Mouse (Mus musculus): ENCODE measurements at regions not wholly inside any gene's neighbourhood (a gene's known extent, or its start where the extent isn't known, plus 50 kb on each side); places are given as distances from the start of the nearest gene placed in this dataset.

DNA sequence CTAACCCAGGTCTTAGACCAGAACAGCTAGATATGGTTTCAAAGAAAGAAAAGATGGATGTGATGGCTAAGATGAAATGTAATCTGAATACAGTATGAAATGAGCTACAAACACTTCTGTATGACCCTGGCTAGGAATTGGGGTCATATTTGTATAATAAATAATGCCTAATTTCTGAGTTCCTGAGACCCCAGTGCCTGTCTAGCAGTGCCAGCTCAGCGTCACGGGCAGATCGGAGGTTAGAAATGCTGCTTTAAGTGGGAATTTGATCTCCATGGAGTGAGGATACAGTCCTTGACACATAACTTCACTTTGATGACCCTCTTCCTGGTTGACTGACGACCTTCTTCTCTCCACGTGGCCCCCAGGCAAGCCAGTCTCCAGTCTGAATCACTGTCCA is 105.7 kb upstream of the Daam1 start:
- no peaks in the 10 kb centered on the region for H3K36me3 ChIP-seq
- no peaks in the 10 kb centered on the region for H3K9me3 ChIP-seq (replicated peaks)
- no peak overlapping the region for H3K4me2 ChIP-seq
- H3K4me3 ChIP-seq = no peak overlapping the region
- WGBS (ENCODE audit: insufficient replicate concordance) = 55% methylated on average over 5 of the region's 5 CpGs
- no peaks in the 10 kb centered on the region for H3K27me3 ChIP-seq (replicated peaks)
- no peak for ATAC-seq
- no peak overlapping the region for H3K27ac ChIP-seq
- no peaks in the 10 kb centered on the region for H3K4me1 ChIP-seq
- H3K9ac ChIP-seq = no peak overlapping the region

DNA sequence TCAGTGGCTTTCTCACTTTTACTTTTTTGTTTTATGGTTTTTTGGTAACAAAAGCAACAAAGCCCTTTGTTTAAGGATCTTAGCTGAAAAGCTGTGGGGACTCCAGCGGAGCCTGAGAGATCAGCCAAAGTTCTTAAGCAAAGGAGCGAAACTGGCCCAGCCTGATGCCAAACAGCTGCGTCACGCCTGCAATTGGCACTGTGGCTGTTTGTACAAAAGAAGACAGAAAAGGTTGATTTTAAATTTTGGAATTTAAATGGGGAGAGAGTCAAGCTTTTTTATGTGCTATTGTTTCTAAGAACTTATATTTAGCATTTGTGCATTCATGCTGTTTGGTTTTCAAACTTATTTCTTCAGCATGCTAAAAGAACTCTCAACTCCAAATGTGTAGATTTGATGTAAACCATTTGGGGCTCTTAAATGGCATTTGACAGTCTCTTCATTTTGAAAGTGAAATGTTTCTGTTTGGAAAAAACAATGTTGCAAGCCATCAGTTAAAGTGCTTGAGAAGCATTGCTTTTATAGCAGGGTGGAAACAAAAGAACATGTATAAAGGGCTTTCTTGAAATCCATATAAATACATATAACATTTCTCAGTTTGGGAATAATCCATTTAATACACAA is 105.1 kb upstream of the Daam1 start:
- ATAC-seq = no peak
- H3K4me3 ChIP-seq = no peak overlapping the region
- no peak overlapping the region for H3K9ac ChIP-seq
- H3K27me3 ChIP-seq (replicated peaks) = no peaks in the 10 kb centered on the region
- WGBS (ENCODE audit: insufficient replicate concordance) = 67% methylated on average over 4 of the region's 4 CpGs
- no peak overlapping the region for H3K4me2 ChIP-seq
- H3K9me3 ChIP-seq (replicated peaks) = no peaks in the 10 kb centered on the region
- no peaks in the 10 kb centered on the region for H3K36me3 ChIP-seq
- H3K27ac ChIP-seq = no peak overlapping the region
- no peaks in the 10 kb centered on the region for H3K4me1 ChIP-seq

DNA sequence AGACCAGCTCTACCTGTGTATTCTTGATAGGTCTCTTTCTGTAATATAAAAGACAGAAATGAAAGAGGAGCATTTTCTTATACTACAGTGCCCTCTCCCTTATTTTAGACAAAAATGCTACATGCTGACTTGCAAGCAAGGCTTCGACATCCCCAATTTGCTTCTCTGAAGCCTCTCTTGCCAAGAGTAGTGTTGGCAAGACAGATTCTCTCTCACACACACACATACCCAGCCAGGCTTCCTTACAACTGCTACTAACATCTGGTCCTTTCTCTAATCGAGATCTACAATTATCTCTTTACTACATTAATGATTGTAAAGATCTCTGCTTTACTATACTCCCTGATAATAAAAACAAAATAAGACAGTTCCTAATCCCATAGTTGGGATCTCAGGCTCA is 87.5 kb upstream of the Daam1 start:
- 53% methylated on average over 2 of the region's 2 CpGs for WGBS (ENCODE audit: insufficient replicate concordance)
- no peaks in the 10 kb centered on the region for H3K9me3 ChIP-seq (replicated peaks)
- no peak for ATAC-seq

DNA sequence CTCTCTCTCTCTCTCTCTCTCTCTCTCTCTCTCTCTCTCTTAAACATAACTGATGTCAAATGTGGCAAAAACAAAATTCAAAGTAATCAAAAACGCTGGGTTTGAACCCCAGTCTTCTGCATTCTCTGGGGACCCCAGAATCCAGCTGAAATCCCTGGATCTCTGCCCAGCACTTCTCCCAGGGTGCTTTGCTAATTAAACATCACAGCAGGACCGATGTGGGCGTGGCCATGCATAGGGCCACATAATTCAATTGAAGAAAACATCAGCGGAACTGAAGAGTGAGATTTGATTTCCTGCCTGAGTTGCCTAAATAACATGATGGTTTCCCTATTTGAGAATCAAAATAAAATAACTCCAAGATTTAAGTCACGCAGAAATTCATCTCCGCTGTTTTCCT is 84.9 kb upstream of the Daam1 start:
- no peak for ATAC-seq
- 58% methylated on average over 6 of the region's 6 CpGs for WGBS (ENCODE audit: insufficient replicate concordance)
- H3K27ac ChIP-seq = no peak overlapping the region
- H3K9me3 ChIP-seq (replicated peaks) = no peaks in the 10 kb centered on the region
- H3K4me3 ChIP-seq = no peak overlapping the region
- no peaks in the 10 kb centered on the region for H3K4me1 ChIP-seq
- H3K9ac ChIP-seq = no peak overlapping the region
- no peak overlapping the region for H3K4me2 ChIP-seq
- no peaks in the 10 kb centered on the region for H3K27me3 ChIP-seq (replicated peaks)
- H3K36me3 ChIP-seq = no peaks in the 10 kb centered on the region

More for the DNA sequence above, 87.5 kb upstream of the Daam1 start:
- Histone ChIP-seq H3K27me3 (replicated peaks) (no peaks in the 10 kb centered on the region), H3K27ac (no peak overlapping the region), H3K4me3 (no peak overlapping the region), H3K9ac (no peak overlapping the region), H3K36me3 (no peaks in the 10 kb centered on the region), H3K4me1 (no peaks in the 10 kb centered on the region), H3K4me2 (no peak overlapping the region)

DNA sequence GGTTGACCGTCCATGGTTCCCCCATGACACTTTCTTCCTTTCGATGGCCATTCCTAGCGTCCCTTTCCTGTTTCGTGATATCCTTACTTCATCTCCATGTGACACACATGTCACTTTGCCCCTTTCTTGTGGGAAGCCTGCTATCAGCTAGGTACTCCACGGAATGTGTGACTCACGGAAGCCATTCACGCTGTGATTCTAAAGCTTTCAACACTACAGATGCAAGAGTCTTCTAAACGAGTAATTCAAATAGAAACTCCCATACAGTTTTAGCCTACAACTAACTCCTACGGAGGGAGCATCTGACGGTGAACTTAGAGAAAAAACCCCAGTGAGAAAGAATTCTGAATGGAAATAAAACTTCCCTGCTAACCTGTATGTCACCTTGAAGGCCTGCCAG is 83.5 kb upstream of the Daam1 start:
- no peaks in the 10 kb centered on the region for H3K9me3 ChIP-seq (replicated peaks)
- no peaks in the 10 kb centered on the region for H3K27me3 ChIP-seq (replicated peaks)
- WGBS (ENCODE audit: insufficient replicate concordance) = 70% methylated on average over 10 of the region's 10 CpGs
- no peak overlapping the region for H3K4me3 ChIP-seq
- no peak overlapping the region for H3K27ac ChIP-seq
- H3K4me2 ChIP-seq = no peak overlapping the region
- H3K9ac ChIP-seq = no peak overlapping the region
- H3K36me3 ChIP-seq = no peaks in the 10 kb centered on the region
- ATAC-seq = no peak
- no peaks in the 10 kb centered on the region for H3K4me1 ChIP-seq

DNA sequence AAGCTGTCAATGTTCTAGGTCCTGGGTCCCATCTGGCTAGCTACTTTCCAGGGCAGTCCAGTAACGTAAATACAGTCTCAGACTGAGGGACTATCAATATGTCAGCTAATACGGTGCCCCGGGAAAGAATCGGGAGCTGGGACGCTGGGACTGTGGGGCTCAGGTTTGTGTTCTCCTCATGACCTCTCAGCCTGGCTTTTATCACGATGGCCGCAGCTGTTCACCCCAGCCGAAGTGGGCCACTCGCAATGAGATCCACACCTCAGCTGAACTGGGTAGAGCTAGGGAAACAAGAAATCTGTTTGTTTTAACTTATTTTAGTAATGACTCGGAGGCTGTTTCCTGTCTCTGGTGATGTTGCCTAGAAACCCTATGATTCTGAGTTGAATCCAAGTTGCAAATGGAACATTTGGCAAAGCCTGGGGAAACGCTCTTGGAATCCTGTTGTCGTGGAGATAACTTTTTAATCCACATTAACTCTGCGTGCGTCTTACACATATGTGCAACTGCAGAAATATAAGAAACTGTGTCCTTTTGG is 83.0 kb upstream of the Daam1 start:
- WGBS (ENCODE audit: insufficient replicate concordance) = 72% methylated on average over 14 of the region's 14 CpGs
- H3K4me1 ChIP-seq = no peaks in the 10 kb centered on the region
- no peak overlapping the region for H3K4me2 ChIP-seq

DNA sequence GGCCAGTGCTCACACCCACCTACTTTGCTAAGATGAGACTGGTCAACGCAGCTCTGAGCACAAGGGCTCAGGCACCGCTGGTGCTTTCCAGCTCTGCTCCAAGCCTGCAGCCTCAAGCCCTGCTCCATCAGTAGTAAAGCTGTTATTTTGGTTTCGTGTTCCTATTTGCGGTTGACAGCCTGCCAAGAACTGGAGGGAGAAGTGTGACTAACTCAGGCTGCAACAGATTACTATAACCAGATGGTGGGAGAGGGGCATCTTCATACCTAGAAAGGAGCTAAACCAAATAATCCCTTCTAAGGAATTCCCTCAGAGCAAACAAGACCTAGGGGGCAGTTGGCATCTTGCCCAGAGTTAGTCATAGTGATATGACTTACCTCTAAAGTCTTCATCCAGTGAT is 82.1 kb upstream of the Daam1 start:
- H3K9me3 ChIP-seq (replicated peaks) = no peaks in the 10 kb centered on the region
- H3K9ac ChIP-seq = no peak overlapping the region
- H3K4me3 ChIP-seq = no peak overlapping the region
- H3K27ac ChIP-seq = no peak overlapping the region
- H3K4me2 ChIP-seq = no peak overlapping the region
- 63% methylated on average over 4 of the region's 4 CpGs for WGBS (ENCODE audit: insufficient replicate concordance)
- ATAC-seq = no peak
- H3K36me3 ChIP-seq = no peaks in the 10 kb centered on the region
- H3K27me3 ChIP-seq (replicated peaks) = no peaks in the 10 kb centered on the region
- H3K4me1 ChIP-seq = no peaks in the 10 kb centered on the region

More for the DNA sequence above, 83.0 kb upstream of the Daam1 start:
- no peak for ATAC-seq
- Histone ChIP-seq H3K9me3 (replicated peaks) (no peaks in the 10 kb centered on the region), H3K9ac (no peak overlapping the region), H3K36me3 (no peaks in the 10 kb centered on the region), H3K27ac (no peak overlapping the region), H3K4me3 (no peak overlapping the region), H3K27me3 (replicated peaks) (no peaks in the 10 kb centered on the region)

DNA sequence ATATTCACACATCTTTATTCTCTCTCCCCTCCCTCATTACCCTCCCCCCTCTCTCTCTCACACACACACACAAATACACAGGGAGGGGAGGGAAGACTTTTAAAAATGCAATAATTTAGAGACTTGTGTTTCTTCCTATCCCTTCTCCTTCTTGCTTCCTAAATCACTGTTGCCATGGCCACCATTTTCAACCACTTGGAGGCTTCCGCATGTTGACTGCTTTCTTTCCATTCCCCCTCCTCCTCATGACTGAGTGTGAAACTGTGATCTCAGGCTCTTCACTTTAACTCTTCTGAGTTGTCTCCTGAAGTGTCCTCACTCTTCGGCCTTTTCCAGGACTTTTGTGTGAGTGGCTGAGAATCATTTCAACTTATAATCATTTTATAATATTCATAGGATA is 81.2 kb upstream of the Daam1 start:
- no peaks in the 10 kb centered on the region for H3K36me3 ChIP-seq

DNA sequence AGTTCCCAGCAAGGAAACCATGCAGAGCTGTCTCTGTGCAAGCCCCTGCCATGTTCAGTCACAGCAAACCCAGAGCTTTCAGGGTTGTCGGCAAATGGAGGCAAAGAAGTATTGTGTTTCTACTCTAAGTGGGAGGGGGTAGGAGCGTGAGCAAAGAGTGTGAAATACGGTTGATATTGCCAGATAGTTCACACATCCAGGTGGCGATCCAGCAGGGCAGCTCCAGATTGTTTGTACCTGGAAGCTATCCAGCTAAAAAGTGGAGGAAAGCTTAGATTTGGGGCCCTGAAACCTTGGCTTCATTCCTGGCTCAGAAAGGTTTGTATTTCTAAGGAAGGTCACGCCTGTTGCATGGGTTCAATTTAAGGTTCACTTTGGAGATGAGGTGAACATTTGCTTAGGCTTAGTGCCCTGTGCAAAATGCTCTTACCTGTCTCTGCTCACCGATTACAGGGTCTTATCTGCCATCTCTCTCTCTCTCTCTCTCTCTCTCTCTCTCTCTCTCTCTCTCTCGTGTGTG is 78.1 kb upstream of the Daam1 start:
- H3K9me3 ChIP-seq (replicated peaks) = no peaks in the 10 kb centered on the region
- H3K4me2 ChIP-seq = no peak overlapping the region
- no peaks in the 10 kb centered on the region for H3K4me1 ChIP-seq
- no peak overlapping the region for H3K9ac ChIP-seq
- ATAC-seq = no peak
- H3K4me3 ChIP-seq = no peak overlapping the region
- no peaks in the 10 kb centered on the region for H3K27me3 ChIP-seq (replicated peaks)
- H3K36me3 ChIP-seq = no peaks in the 10 kb centered on the region
- H3K27ac ChIP-seq = no peak overlapping the region
- 56% methylated on average over 7 of the region's 7 CpGs for WGBS (ENCODE audit: insufficient replicate concordance)

More for the DNA sequence above, 81.2 kb upstream of the Daam1 start:
- no peak overlapping the region for H3K27ac ChIP-seq
- no peak overlapping the region for H3K4me3 ChIP-seq
- ATAC-seq = no peak
- no peaks in the 10 kb centered on the region for H3K9me3 ChIP-seq (replicated peaks)
- no peak overlapping the region for H3K4me2 ChIP-seq
- H3K27me3 ChIP-seq (replicated peaks) = no peaks in the 10 kb centered on the region
- no peaks in the 10 kb centered on the region for H3K4me1 ChIP-seq
- WGBS (ENCODE audit: insufficient replicate concordance) = 69% methylated on average over 2 of the region's 2 CpGs
- no peak overlapping the region for H3K9ac ChIP-seq

DNA sequence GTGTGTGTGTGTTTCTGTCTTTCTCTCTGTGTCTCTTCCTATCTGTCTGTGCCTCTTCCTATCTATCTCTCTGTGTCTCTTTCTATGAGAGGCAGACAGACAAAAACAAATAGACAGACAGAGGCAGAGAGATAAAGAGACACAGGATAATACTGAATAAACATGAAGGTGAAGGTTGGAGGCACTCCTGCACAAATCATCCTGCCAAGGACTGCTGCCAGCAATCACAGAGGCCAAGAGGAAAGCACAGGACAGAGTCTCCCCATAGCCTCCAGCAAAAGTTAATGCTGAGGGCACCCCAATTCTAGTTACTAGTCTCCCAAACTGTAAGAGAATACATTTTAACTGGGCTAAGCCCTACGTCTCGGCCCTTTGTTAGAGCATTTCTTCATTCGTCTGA is 77.6 kb upstream of the Daam1 start:
- Histone ChIP-seq H3K4me2 (no peak overlapping the region), H3K27me3 (replicated peaks) (no peaks in the 10 kb centered on the region), H3K36me3 (no peaks in the 10 kb centered on the region), H3K4me1 (no peaks in the 10 kb centered on the region), H3K9me3 (replicated peaks) (no peaks in the 10 kb centered on the region), H3K9ac (no peak overlapping the region), H3K27ac (no peak overlapping the region), H3K4me3 (no peak overlapping the region)
- WGBS (ENCODE audit: insufficient replicate concordance) = 70% methylated on average over 3 of the region's 3 CpGs
- no peak for ATAC-seq

DNA sequence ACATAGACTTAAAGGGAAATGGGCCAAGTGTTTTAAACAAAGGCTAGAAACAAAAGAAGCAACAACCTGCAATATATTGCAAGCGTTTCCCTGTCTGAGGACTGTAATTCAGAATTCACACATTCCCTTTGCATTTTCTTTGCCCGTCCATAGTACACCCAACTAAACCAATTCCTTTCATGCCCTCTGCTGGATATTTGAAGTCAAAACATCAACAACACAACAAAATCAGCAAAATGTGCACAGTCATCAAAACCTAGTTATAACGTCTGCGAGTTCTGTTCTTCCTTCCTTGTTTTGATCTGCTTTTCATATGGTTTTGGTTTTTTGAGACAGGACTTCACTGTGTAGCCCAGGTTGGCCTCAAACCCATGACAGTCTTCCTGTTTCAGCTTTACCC is 67.7 kb upstream of the Daam1 start:
- Histone ChIP-seq H3K9me3 (replicated peaks) (no peaks in the 10 kb centered on the region), H3K4me1 (no peaks in the 10 kb centered on the region), H3K36me3 (no peaks in the 10 kb centered on the region), H3K27me3 (replicated peaks) (no peaks in the 10 kb centered on the region), H3K27ac (no peak overlapping the region), H3K4me3 (no peak overlapping the region), H3K9ac (no peak overlapping the region), H3K4me2 (no peak overlapping the region)
- 39% methylated on average over 4 of the region's 4 CpGs for WGBS (ENCODE audit: insufficient replicate concordance)
- ATAC-seq = no peak

DNA sequence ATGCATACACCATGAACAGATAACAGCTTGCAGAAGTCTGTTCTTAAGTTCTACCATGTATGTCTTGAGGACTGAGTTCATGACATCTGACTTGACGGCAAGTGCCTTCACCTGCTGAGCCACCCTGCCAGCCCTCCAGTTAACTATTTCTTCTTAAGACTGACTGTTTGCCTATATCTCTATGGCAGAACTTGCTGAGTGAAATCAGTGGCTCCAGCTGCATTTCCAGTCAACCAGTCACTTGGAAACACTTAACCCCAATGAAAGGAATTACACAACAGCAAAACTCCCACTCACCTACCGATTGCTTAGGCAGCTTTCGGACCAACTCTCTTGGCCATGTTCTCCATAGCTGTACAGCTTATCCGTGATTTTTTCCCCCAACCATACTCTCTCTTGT is 64.8 kb upstream of the Daam1 start:
- H3K9ac ChIP-seq = no peak overlapping the region
- H3K9me3 ChIP-seq (replicated peaks) = no peaks in the 10 kb centered on the region
- ATAC-seq = no peak
- 66% methylated on average over 4 of the region's 4 CpGs for WGBS (ENCODE audit: insufficient replicate concordance)
- H3K27ac ChIP-seq = no peak overlapping the region
- no peak overlapping the region for H3K4me3 ChIP-seq
- peaks cover 8% of the 10 kb centered on the region for H3K4me1 ChIP-seq
- no peak overlapping the region for H3K4me2 ChIP-seq
- no peaks in the 10 kb centered on the region for H3K36me3 ChIP-seq
- H3K27me3 ChIP-seq (replicated peaks) = no peaks in the 10 kb centered on the region

DNA sequence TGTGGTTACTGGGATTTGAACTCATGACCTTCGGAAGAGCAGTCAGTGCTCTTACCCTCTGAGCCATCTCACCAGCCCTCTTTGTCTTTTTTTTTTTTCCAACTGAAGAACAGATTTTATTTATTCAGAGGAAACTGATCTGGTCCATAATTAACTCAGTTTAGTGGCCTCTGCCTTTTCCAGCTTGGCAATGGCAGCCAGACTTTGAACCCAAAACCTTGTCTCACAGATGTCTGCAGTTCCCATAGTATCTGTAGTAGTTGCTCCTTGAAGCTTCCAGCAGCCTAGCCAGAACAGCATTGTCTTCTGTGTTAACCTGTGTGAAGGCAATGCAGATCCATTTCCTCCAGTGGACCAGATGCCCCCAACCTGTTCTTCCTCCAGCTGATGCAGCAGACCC is 64.2 kb upstream of the Daam1 start:
- H3K4me2 ChIP-seq = no peak overlapping the region
- H3K4me3 ChIP-seq = no peak overlapping the region
- no peaks in the 10 kb centered on the region for H3K27me3 ChIP-seq (replicated peaks)
- H3K9ac ChIP-seq = no peak overlapping the region
- no peak for ATAC-seq
- no peak overlapping the region for H3K27ac ChIP-seq
- H3K4me1 ChIP-seq = peaks cover 8% of the 10 kb centered on the region
- WGBS (ENCODE audit: insufficient replicate concordance) = 81% methylated on average over 1 of the region's 1 CpGs
- H3K9me3 ChIP-seq (replicated peaks) = no peaks in the 10 kb centered on the region
- no peaks in the 10 kb centered on the region for H3K36me3 ChIP-seq
